1 mouse cellular context compared by ENCODE assay signal in genomic region chr6:124805341-124806321, GRCm38 (mm10).
TF ChIP-seq lines count a peak whose summit lies in the region.

No protein-coding gene starts in this region.

TF ChIP-seq in MEL, 35 proteins besides CTCF, POLR2A, EP300 and RAD21 (continued from another document):
- TF ChIP-seq POLR2AphosphoS5 (IDR thresholded peaks at IDR 0.05; ENCODE audit: borderline replicate concordance, low read depth, low read length) (no peak), USF1 (IDR thresholded peaks at IDR 0.05; ENCODE audit: low read depth, low read length) (peak; percentile 35; the same call in 1 of the 2 replicates), GABPA (IDR thresholded peaks at IDR 0.05; ENCODE audit: low read depth, low read length) (no peak), ETS1 (IDR thresholded peaks at IDR 0.05; ENCODE audit: low read depth, low read length) (peak; percentile 49), NELFE (IDR thresholded peaks at IDR 0.05; ENCODE audit: low read depth, low read length) (peak; percentile 45), MEF2A (IDR thresholded peaks at IDR 0.05; ENCODE audit: extremely low read depth, insufficient replicate concordance, low read depth, low read length, poor library complexity, severe bottlenecking) (no peak), NRF1 (IDR thresholded peaks at IDR 0.05; ENCODE audit: insufficient read depth, low read depth, low read length, poor library complexity, severe bottlenecking) (0 out of 2 replicates have a peak, but pooled peaks have one; percentile 6), KAT2A (conservative IDR thresholded peaks at IDR 0.05; ENCODE audit: low read depth, low read length) (no peak), MXI1 (IDR thresholded peaks at IDR 0.05; ENCODE audit: low read depth, low read length) (peak; percentile 86; the same call in 1 of the 2 replicates), MYC (IDR thresholded peaks at IDR 0.05; ENCODE audit: low read depth, low read length) (0 out of 2 replicates have a peak, but pooled peaks have one; percentile 31), CHD1 (IDR thresholded peaks at IDR 0.05; ENCODE audit: low read depth, low read length) (no peak), MAX (IDR thresholded peaks at IDR 0.05; ENCODE audit: low read length) (peak; percentile 58; the same call in 1 of the 2 replicates), POLR2AphosphoS2 (IDR thresholded peaks at IDR 0.05; ENCODE audit: low read length) (peak; percentile 74; the same call in 1 of the 2 replicates), SIN3A (IDR thresholded peaks at IDR 0.05; ENCODE audit: low read length) (peak; percentile 67), TBP (IDR thresholded peaks at IDR 0.05; ENCODE audit: low read depth, low read length) (peak; percentile 60), ELF1 (IDR thresholded peaks at IDR 0.05; ENCODE audit: low read depth, low read length) (peak; percentile 66; the same call in 1 of the 2 replicates)
